Mouse (Mus musculus) neural tube, embryonic 15.5 days (tissue): ENCODE measurements around the gene Prkd1. TPM values are rescaled to one million over a fixed set of nuclear protein-coding genes. Genes with fewer than 3 reads are reported as not detected.
"Not testable (repeated sequence)": the region's sequence is repeated elsewhere in the genome, so short reads cannot be mapped to it uniquely, and the experiment has no call there.

ENCODE experiments used
- ATAC-seq: fragments of 200-750 bp; cut with Nextera tagmentation; 2 replicates; pipeline ENCODE4 v1.8.0; 2017; ENCODE audit warnings: mild to moderate bottlenecking, moderate TSS enrichment, moderate library complexity; ENCODE audit not compliant: low FRiP score
- H3K27ac ChIP-seq: fragments of 300-500 bp; sonication (generic); replicated peaks from 2 replicates; pipeline ENCODE4 v1.5.1; 2015; ENCODE audit warnings: mild to moderate bottlenecking, inconsistent platforms
- H3K27me3 ChIP-seq: fragments of 300-500 bp; sonication (generic); replicated peaks from 2 replicates; pipeline ENCODE4 v1.6.1; 2015; ENCODE audit warnings: inconsistent platforms
- H3K36me3 ChIP-seq: fragments of 300-500 bp; sonication (generic); 2 replicates; pipeline ENCODE4 v1.6.1; 2015; ENCODE audit warnings: inconsistent platforms
- H3K4me1 ChIP-seq: fragments of 300-500 bp; sonication (generic); 2 replicates; pipeline ENCODE4 v1.6.1; 2015; ENCODE audit warnings: inconsistent platforms
- H3K4me2 ChIP-seq: fragments of 300-500 bp; sonication (generic); 2 replicates; pipeline ENCODE4 v1.6.1; 2015; ENCODE audit warnings: inconsistent platforms, mild to moderate bottlenecking, moderate library complexity
- H3K4me3 ChIP-seq: fragments of 300-500 bp; sonication (generic); replicated peaks from 2 replicates; pipeline ENCODE4 v1.5.1; 2015; ENCODE audit warnings: mild to moderate bottlenecking, inconsistent platforms
- H3K9ac ChIP-seq: fragments of 300-500 bp; sonication (generic); replicated peaks from 2 replicates; pipeline ENCODE4 v1.6.1; 2015; ENCODE audit warnings: mild to moderate bottlenecking, inconsistent platforms
- H3K9me3 ChIP-seq: fragments of 300-500 bp; sonication (generic); replicated peaks from 2 replicates; pipeline ENCODE4 v1.6.1; 2016; ENCODE audit warnings: inconsistent platforms
- WGBS: fragments of 180-500 bp; shearing (Covaris S2); methylation state at CpG from one replicate; pipeline ENCODE4 v1.1.7; 2015; ENCODE audit warnings: mixed read lengths; 5-methylcytosine and 5-hydroxymethylcytosine counted together
- polyA plus RNA-seq: library from polyadenylated mRNA; unstranded; fragments of >200 nt; fragmentation: Nextera tagmentation; extraction: Ambion mirVana; gene quantifications from 2 replicates; pipeline ENCODE4 v1.2.1, GENCODE M21; 2015

Gene Prkd1
- 2.9 TPM in 2 replicates for polyA plus RNA-seq

DNA sequence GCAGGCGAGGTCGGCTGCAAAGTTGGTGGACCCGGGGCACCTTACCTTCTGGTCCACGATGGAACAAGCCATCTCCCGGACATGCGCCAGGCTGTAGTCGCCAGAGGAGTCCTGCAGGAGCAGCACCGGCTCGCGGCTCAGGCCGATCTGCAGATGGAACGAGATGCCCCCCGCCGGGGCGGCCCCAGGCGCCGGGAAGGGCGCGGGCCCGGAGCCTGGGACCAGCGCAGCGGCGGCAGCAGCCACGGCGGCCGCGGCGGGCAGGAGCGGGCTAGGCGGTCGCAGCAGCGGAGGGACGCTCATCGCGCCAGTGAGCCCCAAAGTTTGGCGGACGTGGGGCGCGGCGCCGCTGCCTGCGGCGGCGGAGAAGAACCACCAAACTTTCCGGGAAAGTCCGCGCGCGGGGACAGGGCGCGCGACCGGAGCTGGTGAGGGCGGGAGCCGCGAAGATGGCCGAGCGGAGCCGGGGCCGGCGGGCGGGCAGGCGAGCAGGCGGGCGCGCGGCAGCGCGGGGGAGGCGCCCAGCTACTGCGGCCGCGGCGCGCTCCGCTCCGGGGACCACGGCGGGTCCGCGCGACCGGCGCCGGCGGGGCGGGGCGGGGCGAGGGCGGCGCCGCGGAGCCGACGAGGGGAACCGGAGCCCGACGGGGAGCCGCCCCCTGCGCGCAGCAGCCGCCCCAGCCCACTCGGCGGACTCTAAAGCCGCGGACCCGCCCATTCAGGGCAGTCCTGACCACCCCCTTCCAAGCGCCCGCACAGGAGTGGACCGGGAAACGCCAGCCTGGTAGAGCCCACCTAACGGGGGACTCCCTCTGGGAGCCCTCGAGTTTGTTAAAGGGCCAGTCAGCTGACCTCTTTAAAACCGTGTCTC, at the start of gene Prkd1:
Prkd1 (minus strand) TSS at position 428 of the 871 bp plus-strand sequence.
- peaks cover 10% of the 10 kb centered on the region for H3K27me3 ChIP-seq
- H3K4me3 ChIP-seq = peak within 1 kb of the TSS; percentile 87
- H3K9ac ChIP-seq = peak within 1 kb of the TSS; percentile 69
- WGBS = under 1% methylated on average over 58 of the region's 114 CpGs
- peak; percentile 93 for ATAC-seq
- H3K36me3 ChIP-seq = no peaks in the 10 kb centered on the region
- no peaks in the 10 kb centered on the region for H3K9me3 ChIP-seq
- H3K4me1 ChIP-seq = peaks cover 9% of the 10 kb centered on the region
- peak within 1 kb of the TSS; percentile 58; the same call in 1 of the 2 replicates for H3K27ac ChIP-seq
- H3K4me2 ChIP-seq = peak within 1 kb of the TSS; percentile 98

DNA sequence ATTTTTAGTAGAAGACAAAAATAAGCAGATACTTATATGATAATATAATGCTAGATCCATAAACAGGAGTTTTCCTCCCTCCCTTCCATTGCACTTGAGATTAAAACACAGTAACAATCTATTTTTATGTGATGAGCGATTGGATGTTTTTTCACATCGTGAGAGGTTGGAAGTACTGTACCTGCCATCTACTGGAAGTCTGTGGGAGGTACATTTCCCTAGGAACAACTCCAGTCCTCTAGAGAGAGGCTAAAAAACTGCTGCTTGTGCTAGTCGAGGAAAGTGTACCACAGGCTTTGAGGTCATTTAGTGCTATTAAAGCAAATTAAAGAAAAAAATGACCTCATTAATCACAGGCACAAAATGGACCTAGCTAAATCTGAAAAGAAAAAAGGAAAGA, 48.6 kb upstream of the Prkd1 start:
- H3K4me1 ChIP-seq = no peaks in the 10 kb centered on the region
- ATAC-seq = peak; percentile 65; the same call in 1 of the 2 replicates
- 12% methylated on average over 3 of the region's 3 CpGs for WGBS
- H3K4me3 ChIP-seq = no peak overlapping the region
- no peak overlapping the region for H3K4me2 ChIP-seq
- no peaks in the 10 kb centered on the region for H3K36me3 ChIP-seq
- H3K27ac ChIP-seq = no peak overlapping the region
- H3K27me3 ChIP-seq = no peaks in the 10 kb centered on the region
- no peaks in the 10 kb centered on the region for H3K9me3 ChIP-seq
- no peak overlapping the region for H3K9ac ChIP-seq

DNA sequence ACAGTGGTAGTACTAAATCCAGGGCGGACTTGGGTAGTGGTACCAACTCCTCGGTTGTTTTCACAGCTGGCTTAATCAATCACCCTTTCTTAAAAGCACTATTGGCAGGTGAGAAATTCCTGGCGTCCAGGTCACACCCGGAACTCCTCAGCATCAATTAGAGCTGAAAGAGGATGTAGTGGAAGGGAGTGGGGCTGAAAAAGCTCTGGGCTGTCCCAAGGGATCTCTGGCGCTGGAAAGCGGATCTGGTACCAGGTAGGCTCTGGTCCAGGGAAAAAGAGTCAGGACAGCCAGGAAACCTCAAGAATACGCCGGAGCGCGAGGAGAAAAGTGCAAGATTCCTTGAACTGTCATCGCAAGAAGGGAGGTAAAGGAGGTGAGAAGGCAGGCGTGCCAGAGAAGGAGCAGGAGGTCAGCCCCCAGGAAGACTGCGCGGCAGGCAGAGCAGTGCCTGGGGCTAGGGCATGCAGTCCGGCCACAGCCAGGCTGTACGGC, 675 bp downstream of the Prkd1 start:
- ATAC-seq = peak; percentile 69; the same call in 1 of the 2 replicates
- H3K27ac ChIP-seq = 0 out of 2 replicates have a peak overlapping the region, but pooled peaks have one; percentile 58
- H3K36me3 ChIP-seq = no peaks in the 10 kb centered on the region
- WGBS = 2% methylated on average over 16 of the region's 16 CpGs
- H3K4me1 ChIP-seq = peaks cover 9% of the 10 kb centered on the region
- peak overlapping the region; percentile 87 for H3K4me3 ChIP-seq
- peak overlapping the region; percentile 98 for H3K4me2 ChIP-seq
- no peaks in the 10 kb centered on the region for H3K9me3 ChIP-seq
- peaks cover 10% of the 10 kb centered on the region for H3K27me3 ChIP-seq
- H3K9ac ChIP-seq = peak overlapping the region; percentile 69

DNA sequence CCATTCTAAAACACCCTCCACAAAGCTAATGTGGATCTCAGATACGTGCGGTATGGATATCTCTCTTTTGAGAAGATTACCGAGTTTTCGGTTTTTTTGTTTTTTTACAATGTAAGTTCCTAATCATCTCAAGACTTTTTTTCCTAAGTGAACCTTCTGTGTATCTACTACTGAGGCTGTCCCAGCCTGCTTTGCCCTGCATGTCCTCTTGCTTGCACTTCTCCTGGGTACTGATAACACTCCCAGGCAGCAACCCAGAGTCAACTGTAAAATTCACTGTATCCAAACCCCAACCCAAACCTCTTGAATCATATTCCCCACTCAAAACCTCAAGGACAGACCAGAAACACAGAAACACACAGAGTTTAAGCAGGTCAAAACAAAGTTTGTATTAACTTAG, 2.0 kb downstream of the Prkd1 start:
- no peak for ATAC-seq
- no peak overlapping the region for H3K27ac ChIP-seq

GRCm38 (mm10) chr12:50642671-50643070, 6.2 kb downstream of the Prkd1 start:
- H3K27ac ChIP-seq = no peak overlapping the region
- no peak overlapping the region for H3K4me3 ChIP-seq
- H3K4me1 ChIP-seq = peaks cover under 1% of the 10 kb centered on the region; the same call in 1 of the 2 replicates
- no peaks in the 10 kb centered on the region for H3K36me3 ChIP-seq
- H3K4me2 ChIP-seq = no peak overlapping the region
- no peak overlapping the region for H3K9ac ChIP-seq
- H3K27me3 ChIP-seq = no peaks in the 10 kb centered on the region
- no peak for ATAC-seq
- 89% methylated on average over 5 of the region's 5 CpGs for WGBS
- H3K9me3 ChIP-seq = no peaks in the 10 kb centered on the region

More for the DNA sequence above, 2.0 kb downstream of the Prkd1 start:
- no peak overlapping the region for H3K9ac ChIP-seq
- H3K27me3 ChIP-seq = peaks cover 10% of the 10 kb centered on the region
- H3K4me2 ChIP-seq = peak overlapping the region; percentile 98; the same call in 1 of the 2 replicates
- no peak overlapping the region for H3K4me3 ChIP-seq
- H3K36me3 ChIP-seq = no peaks in the 10 kb centered on the region
- 92% methylated on average over 4 of the region's 4 CpGs for WGBS
- H3K4me1 ChIP-seq = peaks cover 9% of the 10 kb centered on the region
- H3K9me3 ChIP-seq = no peaks in the 10 kb centered on the region

GRCm38 (mm10) chr12:50640171-50640570, 8.7 kb downstream of the Prkd1 start:
- Histone ChIP-seq H3K4me2 (no peak overlapping the region), H3K27ac (no peak overlapping the region), H3K4me1 (no peaks in the 10 kb centered on the region), H3K36me3 (no peaks in the 10 kb centered on the region), H3K9ac (no peak overlapping the region), H3K27me3 (no peaks in the 10 kb centered on the region), H3K9me3 (no peaks in the 10 kb centered on the region), H3K4me3 (no peak overlapping the region)
- no peak for ATAC-seq
- WGBS = 91% methylated on average over 4 of the region's 4 CpGs

- H3K27me3 ChIP-seq = no peaks in the 10 kb centered on the region
- H3K9me3 ChIP-seq = no peaks in the 10 kb centered on the region
- no peaks in the 10 kb centered on the region for H3K4me1 ChIP-seq
- WGBS = 78% methylated on average over 6 of the region's 6 CpGs
- H3K4me2 ChIP-seq = no peak overlapping the region
- no peak for ATAC-seq
- H3K9ac ChIP-seq = no peak overlapping the region
- no peaks in the 10 kb centered on the region for H3K36me3 ChIP-seq
- H3K4me3 ChIP-seq = no peak overlapping the region
- H3K27ac ChIP-seq = no peak overlapping the region
Measured at GRCm38 (mm10) chr12:50634436-50634835, 14.5 kb downstream of the Prkd1 start.

- not testable (repeated sequence) for H3K36me3 ChIP-seq, H3K27me3 ChIP-seq, H3K27ac ChIP-seq, H3K4me1 ChIP-seq, H3K9me3 ChIP-seq, H3K4me3 ChIP-seq, H3K9ac ChIP-seq, H3K4me2 ChIP-seq, ATAC-seq
- WGBS = 54% methylated on average over 2 of the region's 2 CpGs
Measured at GRCm38 (mm10) chr12:50626100-50626499, 22.8 kb downstream of the Prkd1 start.

DNA sequence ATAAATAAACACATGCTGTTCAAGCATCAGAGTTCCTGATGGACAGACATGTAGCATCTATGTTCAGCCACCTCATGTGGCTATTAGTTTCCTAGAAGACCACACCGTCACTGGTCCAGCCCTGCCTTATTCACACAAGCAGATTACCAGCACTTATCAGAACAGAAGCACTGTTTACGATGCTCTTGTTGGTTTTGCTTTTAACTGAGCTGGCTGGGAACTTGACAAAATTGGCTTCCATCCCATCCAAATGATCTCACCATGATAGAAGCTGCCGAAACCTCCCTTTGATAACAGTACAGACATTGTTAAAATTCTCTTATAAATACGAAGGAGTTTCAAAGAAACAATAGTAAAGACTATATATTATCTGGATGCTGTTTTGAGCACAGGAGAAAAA, 24.7 kb downstream of the Prkd1 start:
- Histone ChIP-seq H3K4me3 (no peak overlapping the region), H3K4me2 (peak overlapping the region; percentile 18), H3K36me3 (no peaks in the 10 kb centered on the region), H3K4me1 (no peaks in the 10 kb centered on the region), H3K27ac (no peak overlapping the region), H3K9ac (no peak overlapping the region), H3K9me3 (no peaks in the 10 kb centered on the region), H3K27me3 (no peaks in the 10 kb centered on the region)
- 34% methylated on average over 4 of the region's 4 CpGs for WGBS
- ATAC-seq = no peak

DNA sequence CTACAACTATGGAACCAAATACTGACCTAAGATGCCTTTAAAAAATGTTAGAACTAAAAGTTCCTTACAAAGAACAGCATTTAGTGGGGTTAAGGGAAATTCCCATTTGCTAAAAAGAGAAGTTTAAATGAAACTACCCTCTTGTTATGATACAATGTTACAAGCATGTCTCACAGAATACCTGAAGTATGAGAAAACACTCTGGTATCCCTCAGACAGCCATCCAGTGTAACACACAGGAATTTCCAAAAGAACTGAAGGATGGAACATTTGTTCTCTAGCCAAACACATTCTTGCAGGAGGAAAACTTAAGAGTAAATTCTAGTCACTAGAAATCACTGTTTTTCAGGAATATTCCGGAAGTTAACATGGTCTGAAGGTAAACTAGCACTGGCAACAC, 33.0 kb downstream of the Prkd1 start:
- 94% methylated on average over 1 of the region's 1 CpGs for WGBS

DNA sequence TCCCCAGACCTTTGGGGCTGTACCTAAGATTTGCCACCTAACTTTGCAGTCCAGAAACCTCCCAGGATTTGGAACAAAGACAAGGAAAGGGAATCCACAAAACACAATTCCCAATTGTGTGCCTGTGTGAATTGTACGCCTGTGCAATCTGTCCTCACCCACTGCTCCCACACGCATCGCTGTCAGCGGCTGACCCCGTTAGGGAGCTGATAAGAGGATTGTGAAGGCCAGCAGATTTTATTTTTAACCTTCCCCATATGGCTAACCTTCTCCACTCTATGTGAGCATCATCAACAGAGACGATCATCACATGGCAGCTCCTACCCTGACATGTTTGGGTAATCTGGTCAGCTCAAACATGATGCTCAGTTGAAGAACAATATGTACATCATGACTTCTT, 34.6 kb downstream of the Prkd1 start:
- H3K27me3 ChIP-seq = no peaks in the 10 kb centered on the region
- no peak overlapping the region for H3K4me2 ChIP-seq
- H3K9ac ChIP-seq = no peak overlapping the region
- no peak for ATAC-seq
- H3K9me3 ChIP-seq = no peaks in the 10 kb centered on the region
- H3K4me3 ChIP-seq = no peak overlapping the region
- no peaks in the 10 kb centered on the region for H3K36me3 ChIP-seq
- no peak overlapping the region for H3K27ac ChIP-seq
- WGBS = 79% methylated on average over 6 of the region's 6 CpGs
- no peaks in the 10 kb centered on the region for H3K4me1 ChIP-seq

More for the DNA sequence above, 33.0 kb downstream of the Prkd1 start:
- no peaks in the 10 kb centered on the region for H3K4me1 ChIP-seq
- H3K27ac ChIP-seq = no peak overlapping the region
- no peak overlapping the region for H3K9ac ChIP-seq
- no peak overlapping the region for H3K4me2 ChIP-seq
- no peaks in the 10 kb centered on the region for H3K9me3 ChIP-seq
- no peaks in the 10 kb centered on the region for H3K36me3 ChIP-seq
- ATAC-seq = no peak
- H3K4me3 ChIP-seq = no peak overlapping the region
- no peaks in the 10 kb centered on the region for H3K27me3 ChIP-seq
